Mouse (Mus musculus): ENCODE measurements around the gene Mmadhc.

Gene Mmadhc

GRCm38 (mm10) chr2:50296109-50296986 is at the start of gene Mmadhc:
Gene Mmadhc (minus strand): TSS chr2:50296801.
- peak; percentile 88 to 90 for DNase-seq (ENCODE audit: low spot score in 2 of 2)

- DNase-seq (ENCODE audit: low spot score in 2 of 2): no peak
Observed at GRCm38 (mm10) chr2:50343598-50343997, 47.0 kb upstream of the Mmadhc start.

- DNase-seq (ENCODE audit: low spot score in 2 of 2): no peak
Observed at GRCm38 (mm10) chr2:50339061-50339460, 42.5 kb upstream of the Mmadhc start.

- DNase-seq (ENCODE audit: low spot score in 2 of 2): no peak
Observed at GRCm38 (mm10) chr2:50337596-50337995, 41.0 kb upstream of the Mmadhc start.

GRCm38 (mm10) chr2:50331716-50332270 is 35.2 kb upstream of the Mmadhc start:
- DNase-seq (ENCODE audit: low spot score in 2 of 2): no peak

GRCm38 (mm10) chr2:50328181-50328580 is 31.6 kb upstream of the Mmadhc start:
- no peak for DNase-seq (ENCODE audit: low spot score in 2 of 2)

GRCm38 (mm10) chr2:50324799-50325198 is 28.2 kb upstream of the Mmadhc start:
- DNase-seq (ENCODE audit: low spot score in 2 of 2): no peak

GRCm38 (mm10) chr2:50306663-50307320 is 10.2 kb upstream of the Mmadhc start:
- peak; percentile 14 to 29 for DNase-seq (ENCODE audit: low spot score in 2 of 2)

GRCm38 (mm10) chr2:50304824-50305577 is 8.4 kb upstream of the Mmadhc start:
- DNase-seq (ENCODE audit: low spot score in 2 of 2): no peak

GRCm38 (mm10) chr2:50296987-50297350 is 368 bp upstream of the Mmadhc start:
- DNase-seq (ENCODE audit: low spot score in 2 of 2): no peak

GRCm38 (mm10) chr2:50295562-50295961 is 1.0 kb downstream of the Mmadhc start:
- DNase-seq (ENCODE audit: low spot score in 2 of 2): no peak

GRCm38 (mm10) chr2:50294084-50294483 is 2.5 kb downstream of the Mmadhc start:
- no peak for DNase-seq (ENCODE audit: low spot score in 2 of 2)

GRCm38 (mm10) chr2:50293572-50293971 is 3.0 kb downstream of the Mmadhc start:
- no peak for DNase-seq (ENCODE audit: low spot score in 2 of 2)

GRCm38 (mm10) chr2:50291901-50292300 is 4.7 kb downstream of the Mmadhc start:
- no peak for DNase-seq (ENCODE audit: low spot score in 2 of 2)

GRCm38 (mm10) chr2:50290754-50291153 is 5.8 kb downstream of the Mmadhc start:
- DNase-seq (ENCODE audit: low spot score in 2 of 2): no peak

- no peak for DNase-seq (ENCODE audit: low spot score in 2 of 2)
Observed at GRCm38 (mm10) chr2:50284781-50285180, 11.8 kb downstream of the Mmadhc start.

GRCm38 (mm10) chr2:50284040-50284439 is 12.6 kb downstream of the Mmadhc start:
- no peak for DNase-seq (ENCODE audit: low spot score in 2 of 2)

GRCm38 (mm10) chr2:50276715-50277114 is 19.9 kb downstream of the Mmadhc start:
- no peak for DNase-seq (ENCODE audit: low spot score in 2 of 2)

- DNase-seq (ENCODE audit: low spot score in 2 of 2): no peak
Observed at GRCm38 (mm10) chr2:50273415-50273814, 23.2 kb downstream of the Mmadhc start.

- DNase-seq (ENCODE audit: low spot score in 2 of 2): no peak
Observed at GRCm38 (mm10) chr2:50272165-50272564, 24.4 kb downstream of the Mmadhc start.

GRCm38 (mm10) chr2:50268514-50268913 is 28.1 kb downstream of the Mmadhc start:
- no peak for DNase-seq (ENCODE audit: low spot score in 2 of 2)

- no peak for DNase-seq (ENCODE audit: low spot score in 2 of 2)
Observed at GRCm38 (mm10) chr2:50267046-50267445, 29.6 kb downstream of the Mmadhc start.
